Mouse (Mus musculus) kidney, embryonic 16.5 days (tissue): ENCODE measurements around the gene Sin3a. TPM values are rescaled to one million over a fixed set of nuclear protein-coding genes. Genes with fewer than 3 reads are reported as not detected.
A peak's percentile ranks its signal among the peaks of the same experiment; 100 is the strongest.

Source experiments
- ATAC-seq: fragments of 200-750 bp; cut with Nextera tagmentation; 2 replicates; pipeline ENCODE4 v1.8.0; 2017; ENCODE audit warnings: moderate TSS enrichment; ENCODE audit not compliant: low FRiP score, low TSS enrichment
- H3K27ac ChIP-seq: fragments of 300-500 bp; sonication (generic); 2 replicates; pipeline ENCODE4 v1.5.1; 2014; ENCODE audit warnings: low read length
- H3K27me3 ChIP-seq: fragments of 300-500 bp; sonication (generic); 2 replicates; pipeline ENCODE4 v1.6.1; 2014; ENCODE audit warnings: low read length, control low read depth, mixed read lengths; ENCODE audit not compliant: insufficient read depth
- H3K36me3 ChIP-seq: fragments of 300-500 bp; sonication (generic); 2 replicates; pipeline ENCODE4 v1.6.1; 2014; ENCODE audit warnings: low read length, control low read depth, mixed read lengths; ENCODE audit not compliant: insufficient read depth
- H3K4me1 ChIP-seq: fragments of 300-500 bp; sonication (generic); 2 replicates; pipeline ENCODE4 v1.6.1; 2014; ENCODE audit warnings: low read length, control low read depth, mixed read lengths; ENCODE audit not compliant: insufficient read depth
- H3K4me2 ChIP-seq: fragments of 300-500 bp; sonication (generic); replicated peaks from 2 replicates; pipeline ENCODE4 v1.6.1; 2014; ENCODE audit warnings: low read depth, low read length
- H3K4me3 ChIP-seq: fragments of 300-500 bp; sonication (generic); 2 replicates; pipeline ENCODE4 v1.5.1; 2014; ENCODE audit warnings: mild to moderate bottlenecking, low read length
- H3K9ac ChIP-seq: fragments of 300-500 bp; sonication (generic); replicated peaks from 2 replicates; pipeline ENCODE4 v1.6.1; 2014; ENCODE audit warnings: low read length
- H3K9me3 ChIP-seq: fragments of 300-500 bp; sonication (generic); 2 replicates; pipeline ENCODE4 v1.6.1; 2016; ENCODE audit warnings: low read length, control low read depth
- WGBS: fragments of 180-500 bp; shearing (Covaris S2); extraction: QIAGEN DNeasy Blood & Tissue Kit; methylation state at CpG from one replicate; pipeline ENCODE4 v1.1.7; 2014; 5-methylcytosine and 5-hydroxymethylcytosine counted together
- polyA plus RNA-seq: library from polyadenylated mRNA; unstranded; fragments of >200 nt; fragmentation: Nextera tagmentation; extraction: Ambion mirVana; gene quantifications from 2 replicates; pipeline ENCODE4 v1.2.1, GENCODE M21; 2015

The Sin3a gene
- polyA plus RNA-seq, 1 experiment from 2014 or later = 36.7 TPM

DNA sequence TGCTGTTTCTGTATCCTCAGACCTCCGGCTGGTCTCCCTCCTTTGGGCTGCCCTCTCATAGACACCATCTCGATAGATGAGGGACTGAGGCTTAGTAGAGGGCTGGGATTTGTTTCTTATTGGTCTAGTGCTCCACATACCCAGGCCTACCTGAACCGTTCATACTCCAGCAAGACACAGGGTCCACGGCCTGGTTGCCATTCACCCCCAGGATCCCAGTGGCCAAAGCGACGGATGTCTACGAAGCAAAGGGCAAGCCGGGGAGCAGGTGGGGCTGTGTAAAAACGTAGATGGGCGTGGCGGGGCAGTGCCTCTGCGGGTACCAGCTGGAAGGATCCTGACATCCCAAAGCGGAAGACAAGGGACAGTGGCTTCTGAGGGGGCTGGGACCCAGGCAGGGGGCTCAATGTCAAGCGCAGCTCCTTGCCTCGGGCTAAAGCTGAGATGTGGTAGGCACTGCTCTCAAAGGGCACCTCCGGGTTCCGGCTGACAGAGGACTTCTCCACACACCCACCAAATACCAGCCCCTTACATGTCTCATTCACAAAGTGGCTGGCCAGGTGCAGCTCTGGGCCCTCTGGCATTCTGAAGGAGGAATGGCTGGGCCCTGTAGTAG is 74.7 kb downstream of the Sin3a start:
- H3K9me3 ChIP-seq = no peaks in the 10 kb centered on the region
- H3K4me2 ChIP-seq = peak overlapping the region; percentile 68; the same call in 1 of the 2 replicates
- H3K27ac ChIP-seq = no peak overlapping the region
- no peak overlapping the region for H3K4me3 ChIP-seq
- 90% methylated on average over 17 of the region's 17 CpGs for WGBS
- peaks cover 16% of the 10 kb centered on the region for H3K36me3 ChIP-seq
- H3K27me3 ChIP-seq = no peaks in the 10 kb centered on the region
- peak overlapping the region; percentile 79; the same call in 1 of the 2 replicates for H3K9ac ChIP-seq
- H3K4me1 ChIP-seq = peaks cover 21% of the 10 kb centered on the region
- no peak for ATAC-seq

DNA sequence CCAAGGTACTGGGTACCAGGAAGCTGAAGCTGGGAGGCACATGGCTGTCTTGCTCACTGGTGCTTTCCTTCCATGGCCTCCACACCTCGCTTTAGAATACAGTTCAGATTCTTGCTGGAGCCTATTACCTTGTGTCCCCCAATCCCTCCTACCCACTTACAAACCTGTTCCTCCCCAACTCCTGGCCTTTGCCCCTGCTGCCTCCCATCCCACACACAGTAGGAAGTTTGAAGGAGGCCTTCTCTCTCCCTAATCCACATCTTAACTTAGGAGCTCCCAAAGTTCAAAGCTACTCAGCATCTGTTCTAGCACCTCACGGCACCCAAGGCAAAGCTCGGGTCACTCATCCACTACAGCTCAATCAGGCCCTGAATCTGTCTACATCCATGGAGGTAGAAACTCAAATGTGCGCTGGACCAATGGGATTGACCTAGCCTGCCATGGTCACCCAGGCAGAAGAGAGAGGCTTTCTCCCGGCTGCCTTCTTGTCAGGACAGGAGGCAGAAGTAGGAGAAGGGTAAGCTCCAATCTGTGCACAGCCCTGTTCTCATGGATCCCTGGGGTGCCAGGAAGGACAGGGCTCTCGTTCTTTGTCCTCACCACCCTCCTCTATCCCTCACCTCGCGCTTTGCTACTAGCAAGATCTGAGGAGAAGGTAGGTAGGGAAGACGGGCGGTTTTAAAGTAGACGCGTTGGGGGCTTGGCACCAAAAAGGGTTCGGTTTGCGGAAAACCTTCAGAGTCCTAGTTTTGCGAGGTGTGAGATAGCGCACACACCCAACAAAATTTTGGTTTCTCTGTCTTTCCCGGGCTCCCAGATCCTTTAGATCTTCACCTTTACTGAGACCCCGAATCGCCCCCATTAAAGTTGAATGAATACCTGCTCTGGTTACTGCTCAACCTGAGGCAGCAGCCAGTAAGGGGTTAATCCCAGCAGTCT is 75.6 kb downstream of the Sin3a start:
- H3K9ac ChIP-seq = peak overlapping the region; percentile 79
- ATAC-seq = peak; percentile 44; the same call in 1 of the 2 replicates
- H3K4me1 ChIP-seq = peaks cover 21% of the 10 kb centered on the region
- 8% methylated on average over 19 of the region's 19 CpGs for WGBS
- H3K27me3 ChIP-seq = no peaks in the 10 kb centered on the region
- H3K9me3 ChIP-seq = no peaks in the 10 kb centered on the region
- H3K4me2 ChIP-seq = peak overlapping the region; percentile 68
- H3K27ac ChIP-seq = peak overlapping the region; percentile 90
- H3K4me3 ChIP-seq = peak overlapping the region; percentile 58
- H3K36me3 ChIP-seq = peaks cover 7% of the 10 kb centered on the region; the same call in 1 of the 2 replicates

- peak within 1 kb of the TSS; percentile 68 for H3K4me2 ChIP-seq
- 1% methylated on average over 27 of the region's 27 CpGs for WGBS
- H3K27me3 ChIP-seq = no peaks in the 10 kb centered on the region
- H3K27ac ChIP-seq = peak within 1 kb of the TSS; percentile 90
- no peaks in the 10 kb centered on the region for H3K9me3 ChIP-seq
- H3K36me3 ChIP-seq = peaks cover 4% of the 10 kb centered on the region; the same call in 1 of the 2 replicates
- H3K9ac ChIP-seq = peak within 1 kb of the TSS; percentile 79
- H3K4me1 ChIP-seq = peaks cover 21% of the 10 kb centered on the region
- ATAC-seq = peak; percentile 95
- H3K4me3 ChIP-seq = peak within 1 kb of the TSS; percentile 58
These were observed 76.5 kb downstream of the Sin3a start, which contains the start of gene Neil1 for GRCm38 (mm10) chr9:57148144-57148878. Gene Neil1, minus strand, starts transcription at chr9:57148305.

DNA sequence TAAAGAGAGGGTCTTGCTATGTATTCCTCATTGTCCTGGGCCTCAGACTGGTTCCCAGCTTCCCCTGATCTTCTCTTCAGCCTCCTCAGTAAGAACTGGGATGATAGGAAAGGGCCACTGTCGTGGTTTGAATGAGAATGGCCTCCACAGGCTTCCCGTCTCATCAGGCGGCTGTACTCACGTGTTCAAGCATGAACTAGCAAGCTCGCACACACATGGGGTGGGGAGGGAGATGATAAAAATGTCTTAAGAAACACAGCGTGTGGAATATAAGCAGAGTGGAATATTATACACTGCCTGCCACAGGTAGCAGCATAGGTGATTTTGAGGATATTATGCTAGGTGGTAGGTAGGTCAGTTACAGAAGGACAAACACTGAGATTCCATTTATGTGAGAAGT is 77.2 kb downstream of the Sin3a start:
- 70% methylated on average over 6 of the region's 6 CpGs for WGBS
- peaks cover 21% of the 10 kb centered on the region for H3K4me1 ChIP-seq
- H3K27ac ChIP-seq = peak overlapping the region; percentile 90
- peak overlapping the region; percentile 58; the same call in 1 of the 2 replicates for H3K4me3 ChIP-seq
- H3K4me2 ChIP-seq = peak overlapping the region; percentile 68
- H3K27me3 ChIP-seq = no peaks in the 10 kb centered on the region
- H3K9me3 ChIP-seq = no peaks in the 10 kb centered on the region
- H3K36me3 ChIP-seq = no peaks in the 10 kb centered on the region; the same call in 1 of the 2 replicates
- H3K9ac ChIP-seq = peak overlapping the region; percentile 79
- no peak for ATAC-seq

GRCm38 (mm10) chr9:57150192-57150591 is 78.4 kb downstream of the Sin3a start:
- H3K27me3 ChIP-seq = no peaks in the 10 kb centered on the region
- no peaks in the 10 kb centered on the region for H3K9me3 ChIP-seq
- peaks cover 6% of the 10 kb centered on the region for H3K36me3 ChIP-seq
- H3K4me2 ChIP-seq = no peak overlapping the region
- H3K27ac ChIP-seq = no peak overlapping the region
- no peak for ATAC-seq
- WGBS = 87% methylated on average over 5 of the region's 5 CpGs
- no peak overlapping the region for H3K9ac ChIP-seq
- no peak overlapping the region for H3K4me3 ChIP-seq
- peaks cover 21% of the 10 kb centered on the region for H3K4me1 ChIP-seq

- Histone ChIP-seq H3K27ac (no peak overlapping the region), H3K9ac (no peak overlapping the region), H3K9me3 (no peaks in the 10 kb centered on the region), H3K4me1 (peaks cover 16% of the 10 kb centered on the region), H3K36me3 (peaks cover 12% of the 10 kb centered on the region), H3K4me2 (no peak overlapping the region), H3K27me3 (no peaks in the 10 kb centered on the region), H3K4me3 (no peak overlapping the region)
- 45% methylated on average over 6 of the region's 6 CpGs for WGBS
- no peak for ATAC-seq
These were observed 80.5 kb downstream of the Sin3a start for GRCm38 (mm10) chr9:57152331-57152730.

- H3K36me3 ChIP-seq = peaks cover 12% of the 10 kb centered on the region
- no peak overlapping the region for H3K27ac ChIP-seq
- no peak for ATAC-seq
- H3K4me3 ChIP-seq = no peak overlapping the region
- no peaks in the 10 kb centered on the region for H3K27me3 ChIP-seq
- peaks cover 8% of the 10 kb centered on the region for H3K4me1 ChIP-seq
- 94% methylated on average over 7 of the region's 7 CpGs for WGBS
- no peak overlapping the region for H3K9ac ChIP-seq
- no peak overlapping the region for H3K4me2 ChIP-seq
- H3K9me3 ChIP-seq = no peaks in the 10 kb centered on the region
These were observed 84.5 kb downstream of the Sin3a start for GRCm38 (mm10) chr9:57156383-57156782.

- Histone ChIP-seq H3K9me3 (no peaks in the 10 kb centered on the region), H3K36me3 (peaks cover 12% of the 10 kb centered on the region), H3K9ac (no peak overlapping the region), H3K4me3 (no peak overlapping the region), H3K4me2 (peak overlapping the region; percentile 99; the same call in 1 of the 2 replicates), H3K27ac (no peak overlapping the region), H3K4me1 (peaks cover 8% of the 10 kb centered on the region), H3K27me3 (no peaks in the 10 kb centered on the region)
- ATAC-seq = 0 out of 2 replicates have a peak, but pooled peaks have one; percentile 20
- 87% methylated on average over 8 of the region's 8 CpGs for WGBS
These were observed 85.0 kb downstream of the Sin3a start for GRCm38 (mm10) chr9:57156823-57157222.

DNA sequence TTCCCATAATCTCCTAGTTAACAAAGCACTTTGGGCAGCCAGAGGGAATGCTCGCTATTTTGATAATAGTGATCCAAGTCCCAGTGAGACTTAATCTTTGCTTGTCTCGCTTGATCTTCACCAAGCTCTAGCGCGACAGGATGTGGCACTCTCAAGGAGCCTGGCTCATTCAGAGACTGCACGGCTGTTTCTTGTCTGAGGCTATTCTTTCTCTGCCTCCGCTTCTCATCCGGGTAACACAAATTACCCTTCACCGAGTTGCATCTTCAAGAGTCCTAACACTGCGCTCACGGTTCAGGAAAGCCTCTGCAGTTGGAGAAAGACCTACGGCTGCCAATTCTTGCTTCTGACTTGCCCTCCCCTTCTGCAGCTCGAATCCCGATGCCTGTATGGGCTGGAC is 85.7 kb downstream of the Sin3a start:
- H3K4me2 ChIP-seq = peak overlapping the region; percentile 99
- ATAC-seq = no peak
- 26% methylated on average over 13 of the region's 13 CpGs for WGBS
- no peaks in the 10 kb centered on the region for H3K27me3 ChIP-seq
- H3K36me3 ChIP-seq = peaks cover 12% of the 10 kb centered on the region
- peak overlapping the region; percentile 91 for H3K4me3 ChIP-seq
- H3K9me3 ChIP-seq = no peaks in the 10 kb centered on the region
- peaks cover 8% of the 10 kb centered on the region for H3K4me1 ChIP-seq
- H3K9ac ChIP-seq = peak overlapping the region; percentile 87
- H3K27ac ChIP-seq = no peak overlapping the region
